Mouse (Mus musculus) cerebellum, adult 2 months (tissue): ENCODE results near the gene Trim31.

Source experiments
- CTCF ChIP-seq: fragments of 200-500 bp; IDR thresholded peaks from 2 replicates; pipeline ENCODE4 v1.5.1; 2011; ENCODE audit warnings: low read depth, mild to moderate bottlenecking, control low read depth, low read length, moderate library complexity, borderline replicate concordance; ENCODE audit not compliant: insufficient read depth
- POLR2A ChIP-seq: fragments of 200-500 bp; IDR thresholded peaks from 2 replicates; pipeline ENCODE4 v1.6.1; 2011; ENCODE audit warnings: low read length, control low read depth, borderline replicate concordance; ENCODE audit not compliant: insufficient read depth

- no peak for TF ChIP-seq CTCF
- no peak for TF ChIP-seq POLR2A
Observed at GRCm38 (mm10) chr17:36922715-36923114, 24.8 kb downstream of the Trim31 start.
